Mouse (Mus musculus) brain, adult 2 months (tissue): ENCODE measurements at regions not wholly inside any gene's neighbourhood (a gene's known extent, or its start where the extent isn't known, plus 50 kb on each side); places are given as distances from the start of the nearest gene placed in this dataset.

Experiments
- DNase-seq: peaks from one replicate; pipeline ENCODE4 v3.0.0; 2011; ENCODE audit warnings: low read depth, low spot score

GRCm38 (mm10) chrX:23499320-23499719 is 134.4 kb upstream of the Klhl13 start:
- DNase-seq: no peak

GRCm38 (mm10) chrX:23495199-23495598 is 130.3 kb upstream of the Klhl13 start:
- no peak for DNase-seq

GRCm38 (mm10) chrX:23476868-23477267 is 112.0 kb upstream of the Klhl13 start:
- DNase-seq: no peak

- DNase-seq: peak; percentile 1
Observed at GRCm38 (mm10) chrX:23466031-23466430, 101.1 kb upstream of the Klhl13 start.

GRCm38 (mm10) chrX:23453616-23454015 is 88.7 kb upstream of the Klhl13 start:
- peak; percentile 37 for DNase-seq

GRCm38 (mm10) chrX:23422746-23423145 is 57.9 kb upstream of the Klhl13 start:
- peak; percentile 28 for DNase-seq

GRCm38 (mm10) chrX:23417525-23417924 is 52.6 kb upstream of the Klhl13 start:
- DNase-seq: no peak
